Mouse (Mus musculus): Measurements from ENCODE around the gene Fam170b.

Fam170b gene

GRCm38 (mm10) chr14:32835181-32835580, 1.4 kb downstream of the Fam170b start:
- DNase-seq, result no peak

GRCm38 (mm10) chr14:32835596-32835995, 1.8 kb downstream of the Fam170b start:
- no peak for DNase-seq

DNA sequence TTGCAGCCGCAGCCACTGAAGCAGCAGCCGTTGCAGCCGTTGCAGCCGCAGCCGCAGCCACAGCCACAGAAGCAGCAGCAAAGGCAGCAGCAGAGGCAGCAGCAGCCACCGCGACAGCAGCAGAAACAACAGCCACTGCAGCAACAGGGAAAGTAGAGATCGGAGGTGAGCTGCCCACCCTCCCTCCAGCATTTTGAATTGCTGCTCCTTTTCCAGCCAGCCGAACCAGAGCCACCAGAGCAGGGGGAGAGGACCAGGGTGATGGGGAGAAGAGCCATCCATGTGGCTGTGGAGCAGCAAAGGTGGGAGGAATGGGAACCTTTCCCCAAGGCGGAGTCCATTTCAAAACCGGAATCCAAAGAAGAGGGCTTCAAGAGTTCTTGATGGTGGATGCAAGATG, 2.4 kb downstream of the Fam170b start:
- no peak for DNase-seq

DNA sequence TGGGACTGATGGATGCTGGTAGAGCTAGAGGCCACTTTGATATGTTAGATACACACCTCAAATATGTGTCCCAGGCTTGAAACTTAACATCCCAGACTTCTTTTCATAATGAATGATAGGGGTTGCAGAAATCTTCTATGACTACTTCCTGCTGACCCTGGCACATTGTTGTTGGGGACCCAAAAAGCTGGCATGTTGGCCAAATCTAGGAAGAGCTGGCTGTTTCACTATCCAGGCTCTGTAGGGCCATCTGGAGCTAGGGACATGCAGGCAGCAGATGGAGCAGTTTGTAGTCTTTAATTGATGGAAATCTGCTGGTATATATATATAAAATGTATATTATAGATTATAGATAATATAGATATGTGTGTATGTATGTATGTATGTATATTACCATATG, 8.3 kb downstream of the Fam170b start:
- no peak for DNase-seq

DNA sequence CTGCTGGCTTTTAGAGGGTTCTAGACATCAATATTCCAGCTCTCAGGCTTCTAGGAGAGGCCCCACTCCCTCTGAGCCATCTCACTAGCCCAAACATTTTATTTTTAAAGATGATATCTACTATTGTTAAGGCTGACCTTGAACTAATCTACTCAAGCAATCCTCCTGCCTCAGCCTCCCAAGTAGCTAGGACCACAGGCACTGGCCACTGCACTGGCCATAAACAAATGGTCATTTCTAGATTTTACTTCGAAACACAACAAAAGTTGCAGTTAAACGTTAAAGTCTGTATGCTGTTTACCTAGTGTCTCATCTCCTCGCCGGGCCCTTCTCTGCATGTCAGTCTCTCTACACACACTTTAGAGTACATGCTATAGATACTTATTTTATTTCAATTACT, 20.3 kb downstream of the Fam170b start:
- DNase-seq, result no peak

DNA sequence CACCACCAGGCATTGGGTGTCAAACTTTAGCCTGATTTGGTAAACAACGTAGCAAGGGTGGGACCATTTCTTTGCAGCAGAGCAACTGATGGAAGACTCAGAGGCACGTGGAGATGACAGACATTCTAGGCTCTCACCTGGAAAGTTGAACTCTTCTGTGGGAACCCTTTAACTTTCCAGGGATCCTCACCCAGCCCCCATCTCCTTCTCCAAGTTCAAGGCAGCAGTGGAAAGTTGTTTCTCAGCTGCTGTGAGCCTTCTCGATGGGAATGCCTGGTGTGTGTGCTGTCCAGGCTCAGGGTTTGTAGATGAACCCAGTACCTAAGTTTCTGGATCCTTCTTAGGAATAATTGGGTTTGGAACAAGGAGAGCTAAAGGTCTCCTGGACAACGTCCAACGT, 22.5 kb downstream of the Fam170b start:
- DNase-seq, result no peak

- peak; percentile 49 for DNase-seq
These were observed 23.0 kb downstream of the Fam170b start, which contains the start of gene Vstm4 for GRCm38 (mm10) chr14:32856681-32857328. Vstm4 (plus strand) TSS chr14:32856756.

DNA sequence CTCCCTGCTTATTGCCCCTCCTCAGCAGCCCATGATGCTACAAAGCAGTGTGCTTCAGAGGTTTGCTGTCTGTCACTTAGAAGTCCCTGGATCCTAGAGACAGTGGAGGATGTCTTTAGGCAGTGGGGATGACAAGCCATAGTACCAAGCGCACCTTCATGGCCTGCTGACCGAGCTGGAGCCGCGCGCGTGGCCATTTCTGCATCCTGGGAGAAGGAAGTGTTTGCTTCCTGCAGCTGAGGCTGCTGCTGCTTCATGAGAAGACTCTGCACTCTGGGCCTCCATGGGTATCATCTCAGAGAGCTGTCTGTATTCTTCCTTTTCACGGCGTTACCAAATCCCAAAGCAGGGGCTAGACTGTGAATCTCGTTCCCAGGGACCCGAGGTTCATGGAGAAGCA, 24.6 kb downstream of the Fam170b start:
- no peak for DNase-seq

- DNase-seq, result no peak
These were observed 25.3 kb downstream of the Fam170b start for GRCm38 (mm10) chr14:32858941-32859510.

GRCm38 (mm10) chr14:32859831-32860569, 26.2 kb downstream of the Fam170b start:
- DNase-seq, result no peak

- DNase-seq, result no peak
These were observed 27.4 kb downstream of the Fam170b start for GRCm38 (mm10) chr14:32861149-32861581.

- DNase-seq, result no peak
These were observed 27.9 kb downstream of the Fam170b start for GRCm38 (mm10) chr14:32861656-32862055.

- DNase-seq, result no peak
These were observed 31.6 kb downstream of the Fam170b start for GRCm38 (mm10) chr14:32865331-32865730.

GRCm38 (mm10) chr14:32871963-32872362, 38.2 kb downstream of the Fam170b start:
- DNase-seq, result no peak

GRCm38 (mm10) chr14:32877549-32877948, 43.8 kb downstream of the Fam170b start:
- no peak for DNase-seq

- no peak for DNase-seq
These were observed 46.6 kb downstream of the Fam170b start for GRCm38 (mm10) chr14:32880332-32880731.

DNA sequence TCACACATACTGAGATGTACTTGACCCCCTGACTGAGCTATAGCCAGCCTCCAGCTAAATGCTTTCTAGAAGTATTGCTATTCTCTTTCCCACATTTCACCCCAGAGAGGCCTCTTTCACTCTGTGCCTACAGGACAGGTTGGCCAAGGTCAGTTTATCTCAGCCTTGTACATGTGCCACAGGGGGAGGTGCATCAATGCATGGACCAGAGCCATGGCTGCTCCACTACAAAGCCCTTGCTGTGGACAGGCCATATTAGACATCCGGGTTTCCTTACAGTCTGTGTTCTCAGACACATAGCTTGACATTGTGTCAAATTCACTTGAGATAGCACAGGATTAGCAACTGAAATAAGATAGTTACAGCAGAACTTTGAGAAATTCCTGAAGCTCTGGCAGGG, 47.9 kb downstream of the Fam170b start:
- DNase-seq, result no peak
